Mouse (Mus musculus): ENCODE data around the gene Ncf1. TPM values are rescaled to one million over a fixed set of nuclear protein-coding genes. Genes with fewer than 3 reads are reported as not detected.

The Ncf1 gene
- polyA plus RNA-seq, 1 experiment: 18.9 TPM

DNA sequence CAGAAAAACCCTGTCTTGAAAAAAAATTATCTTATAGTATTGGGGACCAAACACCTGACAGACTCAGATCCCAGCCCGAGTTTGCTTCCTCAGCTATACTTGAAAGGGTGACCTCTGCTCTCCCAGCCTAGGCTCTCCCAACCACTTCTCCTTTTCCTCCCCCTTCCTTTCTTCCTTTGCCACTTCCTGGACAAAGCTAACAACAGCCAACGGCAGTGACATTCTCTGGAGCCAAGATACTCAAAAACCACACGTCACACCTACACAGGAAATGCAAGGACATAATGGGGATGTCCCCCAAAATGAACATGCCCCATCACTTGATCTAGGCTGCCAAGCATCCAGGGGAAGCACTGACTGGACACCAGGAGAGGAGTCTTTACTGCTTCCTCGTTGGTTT is 29.0 kb upstream of the Ncf1 start:
- TF ChIP-seq POLR2A (IDR thresholded peaks at IDR 0.05; ENCODE audit: low read depth, low read length) (no peak), CTCF (IDR thresholded peaks at IDR 0.05; ENCODE audit: extremely low read depth, insufficient read length, insufficient replicate concordance, low read depth, low read length) (no peak)
- H3K4me1 ChIP-seq (ENCODE audit: control insufficient read depth, insufficient read depth, insufficient read length, low read length): no peaks in the 10 kb centered on the region
- WGBS: 52% methylated on average over 4 of the region's 4 CpGs

DNA sequence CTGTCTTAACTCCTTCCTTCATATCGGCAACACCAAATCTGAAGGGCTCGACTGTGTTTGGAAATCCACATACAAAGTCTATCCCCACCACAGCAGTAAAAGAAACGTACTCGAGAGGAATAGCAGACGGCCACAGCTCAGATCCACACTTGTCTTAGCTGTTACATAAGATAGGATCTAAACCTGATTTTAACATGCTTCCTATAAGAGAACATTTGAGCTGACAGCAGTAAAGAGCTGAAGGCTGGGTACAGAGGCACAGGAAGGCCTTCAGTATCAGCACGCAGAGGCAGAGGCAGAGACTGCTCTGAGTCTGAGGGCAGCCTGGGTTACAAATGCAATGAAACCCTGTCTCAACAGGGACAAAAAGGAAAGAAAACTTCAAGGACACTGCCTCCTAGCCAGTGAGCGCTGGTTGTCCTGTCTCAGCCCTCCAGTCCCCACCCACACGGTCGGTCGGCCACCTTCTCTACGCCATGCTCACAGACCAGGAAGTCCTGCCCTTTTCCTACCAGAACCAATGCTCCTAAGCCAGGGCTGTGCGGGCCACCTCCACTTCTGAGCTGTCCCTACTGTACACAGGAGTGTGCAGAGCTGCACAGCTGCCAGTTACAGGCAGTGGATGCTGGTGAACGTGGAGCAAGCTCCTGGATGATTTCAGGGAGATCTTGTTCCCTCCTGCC is 28.1 kb upstream of the Ncf1 start:
- H3K36me3 ChIP-seq (ENCODE audit: control insufficient read depth, insufficient read depth, low read length): peaks cover 69% of the 10 kb centered on the region
- no peak overlapping the region for H3K4me3 ChIP-seq (ENCODE audit: low read depth, low read length)
- H3K27me3 ChIP-seq (ENCODE audit: control insufficient read depth, insufficient read depth, low read length): no peaks in the 10 kb centered on the region
- H3K4me1 ChIP-seq (ENCODE audit: control insufficient read depth, insufficient read depth, insufficient read length, low read length): no peaks in the 10 kb centered on the region
- 88% methylated on average over 13 of the region's 13 CpGs for WGBS
- H3K27ac ChIP-seq (ENCODE audit: insufficient read depth, low read depth, low read length): no peak overlapping the region
- TF ChIP-seq POLR2A (IDR thresholded peaks at IDR 0.05; ENCODE audit: low read depth, low read length) (no peak), CTCF (IDR thresholded peaks at IDR 0.05; ENCODE audit: extremely low read depth, insufficient read length, insufficient replicate concordance, low read depth, low read length) (no peak)

More for the DNA sequence above, 29.0 kb upstream of the Ncf1 start:
- no peaks in the 10 kb centered on the region for H3K27me3 ChIP-seq (ENCODE audit: control insufficient read depth, insufficient read depth, low read length)
- peaks cover 70% of the 10 kb centered on the region for H3K36me3 ChIP-seq (ENCODE audit: control insufficient read depth, insufficient read depth, low read length)
- no peak overlapping the region for H3K4me3 ChIP-seq (ENCODE audit: low read depth, low read length)
- H3K27ac ChIP-seq (ENCODE audit: insufficient read depth, low read depth, low read length): no peak overlapping the region

DNA sequence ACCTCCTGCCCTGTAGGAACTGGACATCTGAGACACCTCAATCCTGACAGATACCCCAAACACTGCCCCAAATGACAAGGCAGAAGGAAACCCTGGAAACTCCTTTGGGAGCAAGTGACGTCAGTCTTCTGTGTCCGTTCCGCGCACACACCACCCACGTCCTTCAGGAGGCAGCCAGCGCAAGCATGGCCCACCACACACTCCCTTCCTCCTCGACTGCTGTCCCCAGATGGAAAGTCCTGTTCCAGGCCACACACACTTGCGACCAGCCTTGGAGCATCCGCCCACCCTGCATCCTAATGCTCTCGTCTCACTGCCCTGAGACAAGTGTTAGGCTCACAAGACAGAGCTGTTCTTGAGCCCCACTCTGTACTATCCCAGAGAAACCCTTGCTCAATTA is 25.9 kb upstream of the Ncf1 start:
- Histone ChIP-seq H3K27me3 (ENCODE audit: control insufficient read depth, insufficient read depth, low read length) (no peaks in the 10 kb centered on the region), H3K4me1 (ENCODE audit: control insufficient read depth, insufficient read depth, insufficient read length, low read length) (no peaks in the 10 kb centered on the region), H3K36me3 (ENCODE audit: control insufficient read depth, insufficient read depth, low read length) (peaks cover 65% of the 10 kb centered on the region), H3K4me3 (ENCODE audit: low read depth, low read length) (no peak overlapping the region), H3K27ac (ENCODE audit: insufficient read depth, low read depth, low read length) (no peak overlapping the region)
- WGBS: 91% methylated on average over 10 of the region's 10 CpGs
- no peak for TF ChIP-seq POLR2A (IDR thresholded peaks at IDR 0.05; ENCODE audit: low read depth, low read length)
- no peak for TF ChIP-seq CTCF (IDR thresholded peaks at IDR 0.05; ENCODE audit: extremely low read depth, insufficient read length, insufficient replicate concordance, low read depth, low read length)

DNA sequence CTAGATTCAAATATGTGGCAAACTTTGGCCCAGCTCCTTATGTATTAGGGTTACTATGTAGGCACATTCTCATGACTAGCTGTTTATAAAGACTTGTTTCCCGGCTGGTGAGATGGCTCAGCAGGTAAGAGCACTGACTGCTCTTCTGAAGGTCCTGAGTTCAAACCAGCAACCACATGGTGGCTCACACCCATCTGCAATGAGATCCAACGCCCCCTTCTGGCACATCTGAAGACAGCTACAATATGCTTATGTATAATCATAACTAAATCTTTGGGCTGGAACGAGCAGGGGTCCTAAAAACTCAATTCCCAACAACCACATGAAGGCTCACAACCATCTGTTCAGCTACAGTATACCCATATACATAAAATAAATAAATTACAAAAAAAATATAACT is 24.4 kb upstream of the Ncf1 start:
- H3K27ac ChIP-seq (ENCODE audit: insufficient read depth, low read depth, low read length): no peak overlapping the region
- H3K4me3 ChIP-seq (ENCODE audit: low read depth, low read length): no peak overlapping the region
- H3K27me3 ChIP-seq (ENCODE audit: control insufficient read depth, insufficient read depth, low read length): no peaks in the 10 kb centered on the region
- TF ChIP-seq POLR2A (IDR thresholded peaks at IDR 0.05; ENCODE audit: low read depth, low read length) (no peak), CTCF (IDR thresholded peaks at IDR 0.05; ENCODE audit: extremely low read depth, insufficient read length, insufficient replicate concordance, low read depth, low read length) (peak; percentile 31; the same call in 1 of the 2 replicates)
- WGBS: 69% methylated on average over 3 of the region's 3 CpGs
- peaks cover 65% of the 10 kb centered on the region for H3K36me3 ChIP-seq (ENCODE audit: control insufficient read depth, insufficient read depth, low read length)
- H3K4me1 ChIP-seq (ENCODE audit: control insufficient read depth, insufficient read depth, insufficient read length, low read length): no peaks in the 10 kb centered on the region

DNA sequence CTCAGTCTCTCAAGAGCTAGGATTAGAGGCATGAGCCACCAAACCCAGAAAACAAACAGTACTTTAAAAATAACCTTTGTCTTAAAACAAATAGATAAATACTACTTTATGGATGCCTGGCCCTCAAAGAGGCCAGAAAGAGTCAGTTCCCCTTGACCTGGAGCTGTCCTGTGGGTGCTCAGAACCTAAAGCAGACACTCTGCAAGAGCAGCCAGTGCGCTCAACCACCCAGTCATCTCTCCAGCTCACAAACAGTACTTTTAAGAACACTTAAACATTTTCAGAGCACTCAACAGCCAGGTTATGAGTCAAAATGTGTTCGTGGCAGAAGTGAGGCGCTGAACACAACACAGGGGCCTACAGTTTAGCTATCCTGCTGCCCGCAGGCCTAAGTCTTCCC is 21.7 kb upstream of the Ncf1 start:
- no peak overlapping the region for H3K4me3 ChIP-seq (ENCODE audit: low read depth, low read length)
- H3K4me1 ChIP-seq (ENCODE audit: control insufficient read depth, insufficient read depth, insufficient read length, low read length): no peaks in the 10 kb centered on the region
- WGBS: 98% methylated on average over 4 of the region's 4 CpGs
- no peaks in the 10 kb centered on the region for H3K27me3 ChIP-seq (ENCODE audit: control insufficient read depth, insufficient read depth, low read length)
- H3K27ac ChIP-seq (ENCODE audit: insufficient read depth, low read depth, low read length): no peak overlapping the region
- peaks cover 76% of the 10 kb centered on the region for H3K36me3 ChIP-seq (ENCODE audit: control insufficient read depth, insufficient read depth, low read length)
- no peak for TF ChIP-seq CTCF (IDR thresholded peaks at IDR 0.05; ENCODE audit: extremely low read depth, insufficient read length, insufficient replicate concordance, low read depth, low read length)

DNA sequence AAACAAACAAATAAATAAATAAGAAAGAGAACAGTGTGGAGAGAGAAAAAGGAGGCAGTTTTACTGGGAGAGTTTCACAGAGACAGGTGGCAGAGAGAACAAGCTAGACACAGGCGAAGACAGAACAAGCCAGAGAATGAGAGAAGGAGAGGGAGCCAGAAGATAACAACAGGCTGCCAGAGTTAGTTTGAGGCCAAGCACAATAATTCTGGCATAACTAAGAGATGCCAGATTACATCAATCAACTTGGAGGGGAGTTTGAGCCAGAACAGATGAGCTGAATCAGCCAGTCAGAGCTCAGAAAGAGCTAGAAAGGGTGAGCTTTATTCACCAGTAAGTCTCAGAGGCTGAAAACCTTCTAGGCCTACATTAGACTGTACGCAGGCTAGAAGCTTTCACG is 21.2 kb upstream of the Ncf1 start:
- Histone ChIP-seq H3K27ac (ENCODE audit: insufficient read depth, low read depth, low read length) (no peak overlapping the region), H3K4me1 (ENCODE audit: control insufficient read depth, insufficient read depth, insufficient read length, low read length) (no peaks in the 10 kb centered on the region), H3K27me3 (ENCODE audit: control insufficient read depth, insufficient read depth, low read length) (no peaks in the 10 kb centered on the region), H3K4me3 (ENCODE audit: low read depth, low read length) (no peak overlapping the region), H3K36me3 (ENCODE audit: control insufficient read depth, insufficient read depth, low read length) (peaks cover 76% of the 10 kb centered on the region)
- 91% methylated on average over 3 of the region's 3 CpGs for WGBS
- TF ChIP-seq CTCF (IDR thresholded peaks at IDR 0.05; ENCODE audit: extremely low read depth, insufficient read length, insufficient replicate concordance, low read depth, low read length): no peak
- TF ChIP-seq POLR2A (IDR thresholded peaks at IDR 0.05; ENCODE audit: low read depth, low read length): no peak

DNA sequence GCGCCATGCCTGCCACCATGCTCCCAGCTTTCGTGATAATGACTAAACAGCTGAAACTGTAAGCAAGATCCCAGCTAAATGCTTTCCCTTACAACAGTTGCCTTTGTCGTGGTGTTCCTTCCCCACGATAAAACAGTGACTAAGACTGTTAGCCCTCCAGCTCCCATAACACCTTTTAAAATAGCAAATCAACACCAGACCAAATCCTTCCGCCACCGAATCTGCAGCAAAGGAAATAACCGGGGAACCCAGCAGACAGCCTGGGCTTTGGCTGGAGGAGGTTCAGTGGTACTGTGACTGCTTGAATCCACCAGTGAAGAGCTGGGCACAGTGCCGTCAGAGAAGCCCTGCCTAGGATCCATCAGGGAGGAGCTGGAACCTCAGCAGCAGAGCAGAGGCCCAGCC is 19.8 kb upstream of the Ncf1 start:
- TF ChIP-seq POLR2A (IDR thresholded peaks at IDR 0.05; ENCODE audit: low read depth, low read length): no peak
- no peak for TF ChIP-seq CTCF (IDR thresholded peaks at IDR 0.05; ENCODE audit: extremely low read depth, insufficient read length, insufficient replicate concordance, low read depth, low read length)
- H3K27me3 ChIP-seq (ENCODE audit: control insufficient read depth, insufficient read depth, low read length): no peaks in the 10 kb centered on the region
- H3K27ac ChIP-seq (ENCODE audit: insufficient read depth, low read depth, low read length): no peak overlapping the region
- H3K4me3 ChIP-seq (ENCODE audit: low read depth, low read length): no peak overlapping the region
- peaks cover 78% of the 10 kb centered on the region for H3K36me3 ChIP-seq (ENCODE audit: control insufficient read depth, insufficient read depth, low read length)
- WGBS: 91% methylated on average over 8 of the region's 8 CpGs
- no peaks in the 10 kb centered on the region for H3K4me1 ChIP-seq (ENCODE audit: control insufficient read depth, insufficient read depth, insufficient read length, low read length)

All from small intestine, adult 2 months (tissue).